Mouse (Mus musculus) embryonic stem cell, embryonic (primary cell): ENCODE measurements around the gene Cdkl4.

Experiments used
- CTCF ChIA-PET, 4 experiments: fragments of 300-600 bp in 2 of 4; fragments of 350-600 bp in 2 of 4; sonication (Branson Sonifier 250); formaldehyde crosslinking; loops; one replicate each; lab custom pipeline; 2022; ENCODE audit warnings: inconsistent platforms in 2 of 4; lab: Charles Lee
- POLR2A ChIA-PET, 4 experiments: fragments of 300-600 bp in 2 of 4; fragments of 350-600 bp in 2 of 4; sonication (Branson Sonifier 250); formaldehyde crosslinking; loops; one replicate each; lab custom pipeline; 2022; ENCODE audit warnings: antibody characterized with exemption in 4 of 4, inconsistent platforms in 1 of 4; lab: Charles Lee

Gene Cdkl4

DNA sequence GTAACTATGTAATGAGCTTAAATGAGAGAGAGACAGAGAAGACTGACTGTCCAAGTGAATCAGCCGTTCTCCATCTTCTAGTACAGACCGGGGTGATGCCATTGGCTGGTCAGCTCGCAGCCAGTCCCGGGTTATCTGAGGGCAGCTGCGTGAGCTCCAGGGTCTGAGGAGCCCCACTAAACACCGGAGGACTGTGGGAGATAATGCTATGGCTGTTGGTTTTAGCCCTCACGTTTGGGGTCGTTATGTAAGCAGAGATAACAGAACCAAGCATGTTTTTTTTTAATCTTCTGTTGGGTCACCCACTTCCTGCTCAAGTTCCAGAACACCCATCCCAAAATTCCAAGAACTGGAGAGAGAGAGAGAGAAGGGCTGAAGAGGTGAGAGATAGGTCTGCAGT, 63.8 kb downstream of the Cdkl4 start:
- ChIA-PET POLR2A (interaction anchor here in 1 of 4 experiments (0.8 kb wide), 1 partner anchor 81 kb away, joined by 3 read pairs; no protein-coding TSS in a partner anchor), CTCF (no interaction called here)

DNA sequence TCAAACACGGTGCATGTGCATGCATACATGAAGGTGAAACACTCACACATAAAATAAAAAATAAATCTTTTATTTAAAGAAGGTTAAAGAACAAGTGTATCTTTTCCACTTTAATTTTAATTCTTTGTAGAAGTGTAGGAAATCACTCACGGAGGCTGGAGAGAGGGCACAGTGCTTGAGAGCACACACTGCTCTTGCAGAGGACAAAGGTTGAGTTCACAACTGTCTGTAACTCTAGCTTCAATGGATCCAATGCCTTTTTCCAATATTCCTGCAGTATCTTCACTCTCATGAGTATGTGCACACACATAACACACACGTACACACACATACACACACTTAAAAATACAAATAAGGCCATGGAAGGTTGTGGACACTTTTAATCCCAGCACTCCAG, 67.2 kb downstream of the Cdkl4 start:
- POLR2A ChIA-PET, result no interaction called here
- CTCF ChIA-PET, result no interaction called here

GRCm38 (mm10) chr17:80509494-80510458, 67.8 kb downstream of the Cdkl4 start:
- ChIA-PET POLR2A (interaction anchor here in 1 of 4 experiments (1.0 kb wide), 1 partner anchor 14 kb away, joined by 3 read pairs; no protein-coding TSS in a partner anchor), CTCF (no interaction called here)

GRCm38 (mm10) chr17:80505766-80506165, 71.8 kb downstream of the Cdkl4 start:
- POLR2A ChIA-PET, result interaction anchor here in 3 of 4 experiments (0.6 to 1.3 kb wide), 7 partner anchors 8 to 1443 kb away, joined by 3 to 10 read pairs (median 3); no protein-coding TSS in a partner anchor
- CTCF ChIA-PET, result interaction anchor here in 1 of 4 experiments (0.7 kb wide), 1 partner anchor 48 kb away, joined by 3 read pairs; no protein-coding TSS in a partner anchor

GRCm38 (mm10) chr17:80505342-80505741, 72.3 kb downstream of the Cdkl4 start:
- POLR2A ChIA-PET, result interaction anchor here in 2 of 4 experiments (0.6 to 1.3 kb wide), 5 partner anchors 8 to 70 kb away, joined by 3 to 5 read pairs (median 3); no protein-coding TSS in a partner anchor
- CTCF ChIA-PET, result interaction anchor here in 1 of 4 experiments (1.0 to 1.7 kb wide), 2 partner anchors 49 to 53 kb away, joined by 3 read pairs; no protein-coding TSS in a partner anchor

DNA sequence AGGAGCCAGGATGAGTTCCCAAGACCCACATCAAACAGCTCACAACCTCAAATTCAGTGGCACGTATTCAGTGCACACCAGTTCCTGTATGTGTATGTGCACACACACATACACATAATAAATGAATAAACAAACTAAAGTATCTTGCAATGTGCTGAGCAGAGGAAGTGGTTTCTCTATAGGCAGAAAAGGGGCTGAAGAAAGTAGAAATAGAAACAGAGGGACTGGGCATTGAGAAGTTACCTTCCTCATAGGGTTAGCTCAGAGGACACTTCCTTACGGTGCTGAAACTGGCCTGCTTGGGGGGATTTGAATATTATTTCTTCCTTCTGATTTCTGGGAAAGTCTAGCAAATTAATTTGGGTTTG, 75.8 kb downstream of the Cdkl4 start:
- POLR2A ChIA-PET, result interaction anchor here in 2 of 4 experiments (1.2 to 2.2 kb wide), 5 partner anchors 19 to 247 kb away, joined by 3 to 10 read pairs (median 5); no protein-coding TSS in a partner anchor
- CTCF ChIA-PET, result interaction anchor here in 2 of 4 experiments (0.6 kb wide), 2 partner anchors 57 to 126 kb away, joined by 3 read pairs; no protein-coding TSS in a partner anchor

DNA sequence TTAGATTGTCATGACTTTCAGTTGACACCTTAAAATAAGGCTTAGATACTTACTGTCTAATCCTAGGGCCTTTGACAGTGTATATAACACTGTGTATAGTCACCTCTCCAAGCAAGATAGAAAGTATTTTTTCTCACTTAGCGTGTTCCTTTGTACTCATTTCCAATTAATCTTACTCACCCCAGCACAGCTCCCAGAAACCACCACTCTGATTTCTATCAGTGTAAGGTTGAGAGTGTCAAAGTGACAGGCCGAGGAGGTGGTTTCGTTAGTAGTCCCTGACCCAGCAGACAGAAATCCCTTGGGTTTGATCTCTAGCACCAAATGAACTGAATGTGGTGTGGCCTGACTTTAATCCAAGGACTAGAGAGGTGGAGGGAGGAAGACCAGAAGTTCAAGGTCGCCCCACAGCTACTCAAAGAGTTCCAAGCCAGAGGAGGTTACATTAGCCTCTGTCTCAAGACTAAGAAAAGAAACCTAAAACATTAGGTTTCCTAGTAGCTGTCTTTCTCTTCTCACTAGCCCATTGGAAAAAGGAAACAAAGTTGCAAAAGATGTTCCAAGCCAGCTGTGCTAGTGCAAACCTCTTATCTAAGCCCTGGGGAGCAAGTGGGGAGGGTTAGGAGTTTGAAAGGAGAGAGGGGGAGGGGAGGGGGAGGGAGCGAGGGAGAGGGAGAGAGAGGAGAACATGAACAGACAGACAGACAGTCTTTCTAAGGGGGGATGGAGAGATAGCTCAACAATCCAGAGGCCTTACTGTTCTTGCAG, 76.4 kb downstream of the Cdkl4 start:
- POLR2A ChIA-PET, result interaction anchor here in 3 of 4 experiments (0.6 to 2.2 kb wide), 9 partner anchors 18 to 247 kb away, joined by 3 to 10 read pairs (median 5); no protein-coding TSS in a partner anchor
- CTCF ChIA-PET, result interaction anchor here in 1 of 4 experiments (0.6 kb wide), 1 partner anchor 58 kb away, joined by 3 read pairs; no protein-coding TSS in a partner anchor

DNA sequence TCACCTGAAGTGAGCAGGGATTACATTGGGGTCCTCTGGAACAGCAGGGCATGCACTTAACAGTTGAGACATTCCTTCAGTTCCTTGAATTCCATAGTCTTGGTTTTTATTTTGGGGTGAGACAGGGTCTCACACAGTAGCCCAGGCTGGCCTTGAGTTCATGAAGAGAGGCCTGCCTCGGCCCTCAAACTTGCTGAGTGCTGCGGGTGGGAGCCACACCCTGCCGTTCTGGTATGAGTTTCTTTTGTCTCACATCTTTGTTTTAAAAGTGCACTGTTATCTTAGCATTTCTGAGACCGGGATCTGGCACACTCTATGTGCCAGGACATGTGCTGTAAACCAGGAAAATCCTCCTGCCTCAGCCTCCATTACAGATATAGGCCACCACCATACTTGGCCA, 77.6 kb downstream of the Cdkl4 start:
- ChIA-PET CTCF (interaction anchor here in 1 of 4 experiments (0.7 kb wide), 1 partner anchor 54 kb away, joined by 3 read pairs; no protein-coding TSS in a partner anchor), POLR2A (interaction anchor here in 2 of 4 experiments (0.6 to 1.8 kb wide), 5 partner anchors 17 to 281 kb away, joined by 3 to 8 read pairs (median 3); no protein-coding TSS in a partner anchor)

GRCm38 (mm10) chr17:80498600-80499268, 78.9 kb downstream of the Cdkl4 start:
- ChIA-PET POLR2A (interaction anchor here in 3 of 4 experiments (0.8 to 4.4 kb wide), 9 partner anchors 9 to 60 kb away, joined by 3 to 24 read pairs (median 4); partner anchors contain the start of gene Sos1 (in 1 of the 3)), CTCF (interaction anchor here in 1 of 4 experiments (1.2 kb wide), 1 partner anchor 41 kb away, joined by 3 read pairs; no protein-coding TSS in a partner anchor)

GRCm38 (mm10) chr17:80497183-80497601, 80.4 kb downstream of the Cdkl4 start:
- POLR2A ChIA-PET, result interaction anchor here (0.7 to 4.4 kb wide), 23 partner anchors 9 to 441 kb away, joined by 3 to 24 read pairs (median 4); partner anchors contain the start of genes Sos1 (in 3 of the 4), Dhx57 (in 1 of the 4), Gm10190 (in 1 of the 4) and Morn2 (in 1 of the 4)
- CTCF ChIA-PET, result interaction anchor here in 1 of 4 experiments (1.7 kb wide), 1 partner anchor 62 kb away, joined by 6 read pairs; no protein-coding TSS in a partner anchor

DNA sequence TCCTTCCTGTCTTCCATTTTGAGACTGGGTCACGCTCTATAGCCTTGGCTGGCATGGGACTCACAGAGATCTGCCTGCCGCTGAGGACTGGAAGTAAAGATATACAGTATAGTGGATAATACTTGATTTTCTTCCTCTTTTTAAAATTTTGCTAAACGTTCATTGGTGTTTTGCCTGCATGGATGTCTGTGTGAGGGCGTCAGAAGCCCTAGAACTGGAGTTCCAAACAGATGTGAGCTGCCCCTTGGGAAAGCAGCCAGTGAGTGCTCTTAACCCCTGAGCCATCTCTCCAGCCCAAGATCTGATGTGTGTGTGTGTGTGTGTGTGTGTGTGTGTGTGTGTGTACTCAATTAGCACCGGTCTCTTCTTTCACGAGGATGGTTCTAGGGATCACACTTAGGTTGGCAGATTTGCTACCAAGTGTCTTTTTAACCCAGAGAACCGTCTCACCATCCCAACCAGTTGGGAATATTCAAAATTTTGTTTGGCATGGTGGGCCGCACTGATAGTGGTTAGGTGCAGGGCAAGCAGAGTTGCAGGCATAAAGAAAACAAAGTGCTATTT, 80.9 kb downstream of the Cdkl4 start:
- POLR2A ChIA-PET, result interaction anchor here in 3 of 4 experiments (0.6 to 4.4 kb wide), 18 partner anchors 8 to 930 kb away, joined by 3 to 24 read pairs (median 4); partner anchors contain the start of genes Sos1 (in 2 of the 3), Dhx57 (in 1 of the 3), Gm10190 (in 1 of the 3) and Srsf7 (in 1 of the 3)
- CTCF ChIA-PET, result interaction anchor here in 1 of 4 experiments (0.7 to 1.7 kb wide), 2 partner anchors 62 to 514 kb away, joined by 3 to 6 read pairs; no protein-coding TSS in a partner anchor

GRCm38 (mm10) chr17:80496185-80496584, 81.4 kb downstream of the Cdkl4 start:
- POLR2A ChIA-PET, result interaction anchor here in 3 of 4 experiments (0.6 to 4.4 kb wide), 9 partner anchors 9 to 929 kb away, joined by 3 to 24 read pairs (median 4); partner anchors contain the start of gene Sos1 (in 2 of the 3)

DNA sequence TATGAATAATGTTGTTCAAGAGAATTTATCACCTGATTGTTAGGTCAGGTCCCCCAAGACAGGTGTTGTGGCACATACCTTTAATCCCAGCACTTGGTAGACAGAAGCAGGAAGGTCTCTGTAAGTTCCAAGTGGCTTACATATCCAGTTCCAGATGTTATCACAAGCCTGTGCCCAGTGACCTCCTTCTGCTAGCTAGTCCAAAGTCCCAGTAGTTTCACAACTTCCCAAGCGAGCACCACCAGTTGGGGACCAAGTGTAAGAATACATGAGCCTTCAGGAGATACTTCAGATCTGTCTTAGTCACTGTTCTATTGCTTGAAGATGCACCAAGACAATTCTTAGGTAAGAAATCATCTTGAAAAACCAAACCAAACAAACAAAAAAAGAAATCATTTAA, 83.7 kb downstream of the Cdkl4 start:
- ChIA-PET CTCF (interaction anchor here in 1 of 4 experiments (0.9 kb wide), 1 partner anchor 24 kb away, joined by 3 read pairs; no protein-coding TSS in a partner anchor), POLR2A (interaction anchor here in 3 of 4 experiments (0.6 to 1.5 kb wide), 4 partner anchors 11 to 508 kb away, joined by 3 to 10 read pairs (median 4); no protein-coding TSS in a partner anchor)

More at GRCm38 (mm10) chr17:80496185-80496584, 81.4 kb downstream of the Cdkl4 start:
- CTCF ChIA-PET, result interaction anchor here in 1 of 4 experiments (0.7 to 1.7 kb wide), 2 partner anchors 63 to 514 kb away, joined by 3 to 6 read pairs; no protein-coding TSS in a partner anchor

- POLR2A ChIA-PET, result interaction anchor here in 2 of 4 experiments (0.6 to 1.5 kb wide), 5 partner anchors 9 to 286 kb away, joined by 3 to 4 read pairs (median 3); partner anchors contain the start of genes Srsf7 (in 1 of the 2) and Ttc39d (in 1 of the 2)
- CTCF ChIA-PET, result interaction anchor here in 1 of 4 experiments (0.9 kb wide), 1 partner anchor 25 kb away, joined by 3 read pairs; no protein-coding TSS in a partner anchor
These were observed 84.8 kb downstream of the Cdkl4 start for GRCm38 (mm10) chr17:80492811-80493210.

DNA sequence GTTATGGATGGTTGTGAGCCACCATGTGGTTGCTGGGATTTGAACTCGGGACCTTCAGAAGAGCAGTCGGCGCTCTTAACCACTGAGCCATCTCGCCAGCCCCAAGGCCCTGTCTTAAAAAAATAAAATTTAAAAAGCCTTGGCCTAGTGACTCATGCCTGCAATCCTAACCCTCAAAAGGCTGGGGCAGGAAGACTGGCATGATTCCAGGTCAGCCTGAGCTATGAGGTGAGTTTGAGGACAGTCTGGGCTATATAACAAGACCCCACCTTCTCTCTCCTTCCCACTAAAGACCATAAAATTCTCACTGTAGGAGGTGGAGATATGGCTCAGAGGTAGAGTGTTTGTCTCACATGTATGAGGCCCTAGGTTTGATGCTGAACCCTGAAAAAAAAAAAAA, 85.3 kb downstream of the Cdkl4 start:
- POLR2A ChIA-PET, result interaction anchor here in 2 of 4 experiments (0.7 to 1.0 kb wide), 3 partner anchors 9 to 285 kb away, joined by 3 to 6 read pairs (median 3); partner anchors contain the start of genes Srsf7 (in 1 of the 2) and Ttc39d (in 1 of the 2)
- CTCF ChIA-PET, result interaction anchor here in 1 of 4 experiments (0.6 kb wide), 1 partner anchor 596 kb away, joined by 8 read pairs; no protein-coding TSS in a partner anchor
